Mouse (Mus musculus) adipose tissue, adult 10 weeks (tissue): ENCODE data around the gene Epb42. TPM values are rescaled to one million over a fixed set of nuclear protein-coding genes. Genes with fewer than 3 reads are reported as not detected.

ENCODE experiments used
- polyA plus RNA-seq: library from polyadenylated mRNA; stranded (reverse); fragments of 350-450 nt; fragmentation: Illumina TruSeq; extraction: RNeasy Lipid Tissue Mini Kit (QIAGEN cat#74804); gene quantifications from one replicate; pipeline ENCODE4 v1.2.3, GENCODE M21; 2014; ENCODE audit warnings: low read depth, low replicate concordance

Gene Epb42
- polyA plus RNA-seq, result not detected

DNA sequence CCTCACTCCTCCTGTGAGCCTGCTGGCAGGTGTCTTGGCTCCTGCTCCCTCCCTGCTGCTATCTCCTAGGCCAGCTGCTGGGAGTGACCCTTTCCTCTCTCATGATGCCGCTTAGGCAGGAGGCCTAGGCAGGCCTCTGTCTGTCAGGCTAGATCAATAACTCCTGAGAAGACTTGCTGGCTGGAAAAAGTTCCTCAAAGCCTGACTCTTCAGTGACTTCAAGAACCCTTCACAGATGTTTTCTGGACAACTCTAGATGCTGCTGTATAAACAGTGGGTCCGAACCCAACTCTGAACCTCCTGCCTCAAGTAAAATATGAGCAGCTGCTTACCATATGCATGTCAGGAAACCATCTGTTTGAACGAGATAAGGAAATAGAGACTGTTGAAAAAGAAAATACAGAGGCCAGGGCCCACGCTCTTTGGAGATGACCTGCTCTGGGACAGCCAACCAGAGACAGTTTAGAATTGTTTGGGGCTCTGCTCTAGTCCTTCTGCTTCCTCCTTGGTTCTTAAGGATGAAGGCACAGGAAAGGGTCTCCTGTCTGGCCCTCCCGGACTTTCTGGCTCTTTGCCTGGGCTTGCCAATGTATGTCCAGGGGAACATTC is at the start of gene Epb42:
TSS of gene Epb42 (minus strand) at position 340 of the 609 bp plus-strand sequence.

DNA sequence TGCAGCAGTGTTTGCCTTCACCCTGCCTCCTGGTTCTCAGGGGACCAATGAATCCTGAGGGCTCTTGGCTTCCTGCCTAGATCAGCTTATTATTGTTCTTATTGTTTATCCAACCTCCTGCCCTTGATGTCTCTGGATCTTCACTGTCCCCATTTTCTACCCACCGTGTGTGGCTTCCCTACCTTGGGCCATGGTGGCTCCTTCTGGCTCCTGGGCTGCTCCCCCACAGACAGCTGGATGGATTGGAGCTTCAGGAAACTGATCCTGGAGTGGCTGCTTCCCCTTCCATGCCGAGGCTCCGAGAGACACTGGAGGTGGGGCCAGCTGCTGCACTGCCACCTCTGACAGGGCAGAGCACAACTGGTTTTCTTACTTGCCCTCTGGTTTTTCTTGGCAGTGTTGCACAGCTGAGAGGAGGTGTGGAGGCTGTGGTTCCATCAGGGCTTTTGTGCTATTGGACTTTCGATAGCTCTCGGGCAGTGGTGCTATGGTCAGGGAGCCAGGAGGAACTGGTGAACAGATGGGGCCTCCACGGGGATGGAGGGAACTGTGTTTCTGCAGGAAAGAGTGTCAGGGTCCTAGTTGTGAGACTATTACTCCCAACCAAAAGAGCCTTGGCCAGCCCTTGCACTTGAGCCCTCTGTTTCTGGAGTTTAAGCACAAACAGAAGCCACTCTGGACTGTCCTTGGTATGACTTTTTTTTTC is 48.8 kb upstream of the Epb42 start, which contains the start of gene Tgm5:
TSS of gene Tgm5 (minus strand) at position 362 of the 706 bp plus-strand sequence.

DNA sequence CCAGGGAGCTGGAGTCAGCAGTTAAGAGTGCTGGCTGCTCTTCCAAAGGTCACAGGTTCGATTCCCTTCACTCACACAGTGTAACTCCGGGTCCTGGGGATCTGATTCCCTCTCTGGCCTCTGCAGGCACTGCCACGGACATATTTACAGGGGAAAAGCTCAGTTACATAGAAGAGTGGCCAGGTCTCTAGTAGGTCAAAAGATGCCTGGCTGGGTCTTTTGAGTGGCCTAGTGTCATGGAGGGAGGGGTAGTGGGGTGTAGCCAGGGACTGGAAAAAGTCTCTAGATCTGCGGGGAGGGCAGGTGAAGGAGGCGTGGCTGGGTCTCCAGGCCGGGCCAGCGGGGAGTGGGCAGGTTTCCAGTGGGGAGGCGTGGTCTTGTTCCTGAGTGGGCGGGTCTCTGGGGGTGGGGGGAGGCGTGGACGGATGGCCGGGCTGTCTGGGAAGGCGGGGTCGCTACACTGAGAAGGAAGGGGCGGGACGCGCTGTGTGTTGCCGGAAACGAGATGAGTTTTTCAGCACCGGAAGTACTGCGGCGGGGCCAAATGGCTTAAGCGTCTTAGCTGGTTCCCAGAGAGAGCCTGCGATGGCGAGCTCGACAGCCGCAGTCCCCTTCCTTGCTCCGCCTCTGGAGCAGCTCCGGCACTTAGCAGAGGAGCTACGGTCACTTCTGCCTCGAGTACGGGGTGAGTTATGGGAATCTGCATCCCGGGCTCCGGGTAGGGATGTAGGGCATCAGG is 28.8 kb downstream of the Epb42 start, which contains the start of gene Ccndbp1:
TSS of gene Ccndbp1 (plus strand) at position 479 of the 739 bp plus-strand sequence.

DNA sequence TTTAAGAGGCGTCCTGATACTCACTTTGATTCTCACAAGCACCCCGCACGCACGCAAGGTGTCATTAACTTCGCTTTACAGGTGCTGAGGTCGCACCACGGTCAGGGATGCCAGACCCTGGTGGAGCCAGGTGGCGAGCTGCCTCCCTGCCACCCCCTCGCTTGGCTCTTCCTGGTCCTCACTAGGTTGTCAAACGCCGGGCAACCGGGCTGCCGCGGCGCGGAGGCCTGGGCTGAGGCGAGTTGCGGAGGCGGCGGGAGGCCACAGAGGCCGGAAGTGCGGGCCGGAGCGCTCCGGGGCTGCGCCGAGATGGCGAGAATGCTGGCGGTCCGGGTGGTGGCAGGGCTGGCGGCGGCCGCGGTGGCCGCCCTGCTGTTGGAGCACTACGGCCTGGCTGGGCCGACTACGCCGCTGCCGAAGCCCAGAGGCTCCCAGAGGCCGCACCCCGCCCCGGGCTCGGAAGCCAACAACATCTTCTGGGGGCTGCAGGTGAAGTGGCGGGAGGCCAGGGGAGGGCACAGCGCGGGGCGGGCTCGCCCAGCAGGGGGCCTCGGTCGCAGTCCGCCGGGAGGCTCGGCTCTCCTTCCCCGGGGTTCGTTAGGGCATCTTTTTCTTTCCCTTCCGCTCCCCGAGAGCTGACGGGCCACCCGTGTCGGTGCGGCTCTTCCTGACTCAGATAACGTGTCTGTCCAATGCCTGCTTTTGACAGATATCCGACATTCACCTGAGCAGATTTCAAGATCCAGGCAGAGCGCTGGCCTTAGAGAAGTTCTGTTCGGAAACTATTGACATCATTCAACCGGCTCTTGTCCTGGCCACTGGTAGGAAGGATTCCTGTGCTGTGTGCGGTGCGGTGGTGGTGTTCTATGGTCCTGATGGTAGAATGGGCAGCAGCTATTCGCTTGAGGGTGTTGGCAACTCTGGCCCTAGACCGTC is 59.6 kb downstream of the Epb42 start, which contains the start of gene Tmem62:
TSS of gene Tmem62 (plus strand) at position 28 of the 936 bp plus-strand sequence.

DNA sequence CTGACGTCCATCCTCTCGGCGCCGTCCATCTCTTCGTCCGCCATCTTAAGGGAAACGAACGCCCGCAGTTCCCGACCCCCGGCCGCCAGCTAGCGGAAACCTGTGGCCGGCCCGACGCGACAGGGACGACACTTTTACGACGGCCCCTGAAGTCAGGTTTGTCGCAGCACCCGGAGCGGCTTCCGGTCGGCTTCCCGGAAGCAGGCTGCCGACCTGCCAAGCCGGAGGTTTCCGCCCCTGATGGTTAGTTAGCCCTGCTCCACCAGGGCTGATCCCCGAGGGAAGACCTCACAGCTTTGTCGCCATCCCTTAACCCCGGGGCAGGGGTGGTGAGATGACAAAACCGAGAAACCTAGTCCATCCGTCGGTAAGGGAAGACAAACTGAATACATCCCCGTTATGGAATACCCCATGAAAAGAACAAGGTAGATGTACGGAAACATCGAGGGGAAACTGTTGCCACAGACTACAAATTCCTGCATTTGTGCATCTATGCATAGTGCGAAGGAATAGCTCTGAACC is 66.3 kb downstream of the Epb42 start, which contains the start of gene Ubr1:
TSS of gene Ubr1 (minus strand) at position 157 of the 522 bp plus-strand sequence.

Other genes starting within 250 kb of the Epb42 start
- gene Cdan1, start 186.9 kb downstream of the Epb42 start, polyA plus RNA-seq, result 8.6 TPM
- gene Ttbk2, start 186.5 kb downstream of the Epb42 start, polyA plus RNA-seq, result 6.3 TPM
- gene Ubr1, start 66.4 kb downstream of the Epb42 start, polyA plus RNA-seq, result 13.4 TPM
- 15.2 TPM for gene Tmem62, start 60.1 kb downstream of the Epb42 start, polyA plus RNA-seq
- gene Ccndbp1, start 28.7 kb downstream of the Epb42 start, polyA plus RNA-seq, result 43.9 TPM
- gene Tgm5, start 48.8 kb upstream of the Epb42 start, polyA plus RNA-seq, result not detected
- 0.27 TPM for gene Tgm7, start 72.7 kb upstream of the Epb42 start, polyA plus RNA-seq
- gene Adal, start 103.4 kb upstream of the Epb42 start, polyA plus RNA-seq, result 11.8 TPM
- gene Lcmt2, start 103.6 kb upstream of the Epb42 start, polyA plus RNA-seq, result 8.6 TPM
- gene Tubgcp4, start 133.6 kb upstream of the Epb42 start, polyA plus RNA-seq, result 18.2 TPM
- gene Zscan29, start 134.1 kb upstream of the Epb42 start, polyA plus RNA-seq, result 9.7 TPM
- 22.6 TPM for gene Trp53bp1, start 234.3 kb upstream of the Epb42 start, polyA plus RNA-seq